Mouse (Mus musculus): ENCODE data around the gene Tatdn3. TPM values are rescaled to one million over a fixed set of nuclear protein-coding genes. Genes with fewer than 3 reads are reported as not detected.

Tatdn3 gene
- polyA plus RNA-seq (2012; rRNA removed) = 24.7 and 25.1 TPM in 2 replicates

GRCm38 (mm10) chr1:191062781-191063485, at the start of gene Tatdn3, which contains the start of gene Nsl1:
Gene Tatdn3 (minus strand): TSS chr1:191062932.
Gene Nsl1 (plus strand): TSS chr1:191063012.

DNA sequence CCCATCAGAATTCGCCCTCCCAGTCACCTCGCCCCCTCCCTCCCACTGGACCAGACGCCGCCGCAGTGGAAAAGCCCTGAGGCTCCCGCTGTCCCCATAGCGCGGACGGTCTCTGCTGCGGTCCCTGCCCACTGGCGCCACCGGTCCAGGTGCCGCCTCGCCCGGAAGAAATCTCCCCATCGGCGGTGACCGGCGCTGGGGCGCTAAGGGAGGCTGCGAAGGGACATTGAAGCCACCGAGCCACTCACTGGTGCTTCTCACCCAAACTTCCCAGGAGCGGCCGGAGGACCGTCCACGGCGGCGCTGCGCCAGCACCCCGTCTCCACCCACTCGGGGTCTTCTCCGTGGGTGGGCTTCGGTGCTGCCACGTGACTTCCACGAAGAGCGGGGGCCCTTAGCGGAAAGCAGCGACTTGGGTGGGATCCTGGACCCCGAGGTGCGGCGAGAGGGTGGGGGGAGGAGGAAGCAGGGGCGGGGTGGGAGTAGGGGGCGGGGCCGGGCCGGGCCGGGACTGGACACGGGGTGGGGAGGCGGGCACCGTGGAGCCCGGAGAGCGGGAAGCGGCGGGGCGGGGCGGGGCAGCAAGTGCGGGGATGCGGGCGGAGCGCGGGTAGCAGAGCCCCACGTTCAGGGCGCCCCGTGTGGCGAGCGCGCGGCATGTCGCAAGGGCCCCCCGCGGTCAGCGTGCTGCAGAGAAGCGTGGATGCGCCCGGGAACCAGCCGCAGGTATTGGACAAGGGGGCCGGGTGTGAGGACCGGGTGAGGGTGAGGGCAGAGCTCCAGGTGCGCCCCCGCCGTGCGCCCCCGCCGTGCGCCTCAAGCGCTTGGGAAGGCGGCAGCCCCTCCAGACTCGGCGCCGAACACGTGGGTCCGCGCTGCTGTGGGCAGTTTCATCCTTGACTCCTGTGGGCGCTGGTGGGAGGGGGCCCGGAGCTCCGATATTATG, 35.3 kb upstream of the Tatdn3 start, which contains the start of gene Batf3:
Gene Batf3, plus strand, starts transcription at position 46 of the 946 bp plus-strand sequence.

DNA sequence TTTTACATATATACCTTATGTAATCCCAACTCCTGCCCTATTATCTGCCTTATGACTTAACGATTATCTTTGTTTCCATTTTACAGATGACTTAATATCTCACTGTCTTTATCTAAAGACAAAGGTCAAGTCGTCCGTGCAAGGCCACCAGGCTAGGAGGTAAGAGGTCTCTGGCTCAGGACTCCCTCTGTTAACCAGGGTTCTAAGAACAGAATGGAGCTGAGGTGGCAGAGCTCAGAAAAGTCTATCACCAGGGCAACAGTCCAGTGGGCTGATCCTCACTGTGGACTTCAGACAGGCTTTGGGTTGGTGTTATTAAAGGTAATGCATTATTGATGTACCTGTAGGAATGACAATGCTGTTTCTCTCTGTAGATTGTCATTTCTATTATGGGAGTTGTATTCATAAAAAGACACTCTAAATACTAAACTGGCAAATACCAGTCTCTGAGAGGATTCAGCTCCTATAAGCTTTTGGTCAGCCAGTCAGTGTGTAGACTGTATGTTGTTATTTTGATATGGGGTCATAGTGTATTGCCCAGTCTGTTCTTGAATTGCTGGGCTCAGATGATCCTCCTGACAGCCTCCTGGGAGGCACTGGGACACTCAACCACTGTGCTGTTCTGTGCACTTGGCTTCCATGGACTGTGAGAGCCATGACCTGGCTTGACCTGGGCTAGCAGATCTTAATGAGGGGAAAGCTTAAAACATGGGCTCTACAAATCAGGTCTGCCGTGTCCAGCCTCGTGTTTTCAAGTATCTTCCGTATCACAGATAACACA, 26.0 kb downstream of the Tatdn3 start, which contains the start of gene Spata45:
Gene Spata45, plus strand, starts transcription at position 86 of the 781 bp plus-strand sequence.

DNA sequence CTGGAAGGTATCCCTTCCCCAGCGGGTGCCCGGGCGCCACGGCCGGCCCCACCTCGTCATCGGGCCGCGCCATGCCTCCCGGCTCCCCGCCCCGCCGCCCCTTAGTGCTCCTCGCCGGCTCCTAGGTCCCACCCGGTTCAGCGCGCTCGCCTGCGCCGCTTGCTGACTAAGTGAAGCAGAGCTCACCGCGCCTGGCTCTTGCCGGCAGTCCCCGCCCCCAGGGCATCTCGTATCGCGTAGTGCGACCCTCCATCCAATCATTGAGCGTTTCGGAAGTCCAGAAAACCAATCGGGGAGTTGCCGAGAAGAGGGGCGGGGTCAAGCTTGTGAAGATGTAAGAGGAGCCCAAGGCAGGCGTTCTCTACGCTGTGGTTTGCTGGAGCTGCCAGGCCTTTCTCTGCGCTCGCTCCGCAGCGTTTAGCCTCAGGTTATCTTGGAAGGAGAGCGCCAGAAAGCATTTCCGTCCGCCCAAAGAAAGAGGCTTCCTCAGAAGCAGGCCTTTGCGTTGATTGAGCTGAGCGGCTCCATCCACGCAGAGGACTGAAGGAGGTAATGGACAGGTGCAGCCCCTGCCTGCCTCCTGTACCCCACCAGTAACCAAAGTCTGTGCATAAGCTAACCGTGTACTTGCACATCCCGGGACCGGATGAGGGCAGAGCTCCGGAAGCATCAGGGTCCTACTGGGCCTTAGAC, 36.6 kb downstream of the Tatdn3 start, which contains the start of gene Flvcr1:
Gene Flvcr1, minus strand, starts transcription at position 138 of the 693 bp plus-strand sequence.

Other genes with a start within 250 kb of the Tatdn3 start
- 16.1 and 17.5 TPM in 2 replicates for gene Rps6kc1, start 151.2 kb downstream of the Tatdn3 start, polyA plus RNA-seq (2012; rRNA removed)
- 39.6 and 61.2 TPM in 2 replicates for gene Angel2, start 137.8 kb downstream of the Tatdn3 start, polyA plus RNA-seq (2012; rRNA removed)
- gene Vash2, start 83.6 kb downstream of the Tatdn3 start, polyA plus RNA-seq (2012; rRNA removed) = 30.2 and 37.2 TPM in 2 replicates
- gene Flvcr1, start 36.8 kb downstream of the Tatdn3 start, polyA plus RNA-seq (2012; rRNA removed) = 14.6 and 21.7 TPM in 2 replicates
- not detected in 2 replicates for gene Spata45, start 26.3 kb downstream of the Tatdn3 start, polyA plus RNA-seq (2012; rRNA removed)
- gene Nsl1, start 80 bp upstream of the Tatdn3 start, polyA plus RNA-seq (2012; rRNA removed) = 29.0 and 38.6 TPM in 2 replicates
- 5.3 and 8.0 TPM in 2 replicates for gene Batf3, start 34.9 kb upstream of the Tatdn3 start, polyA plus RNA-seq (2012; rRNA removed)
- not detected in 2 replicates for gene Fam71a, start 101.9 kb upstream of the Tatdn3 start, polyA plus RNA-seq (2012; rRNA removed)
- gene Atf3, start 155.1 kb upstream of the Tatdn3 start, polyA plus RNA-seq (2012; rRNA removed) = 1.8 and 3.9 TPM in 2 replicates